Mouse (Mus musculus) lung, postnatal 4 days (tissue): ENCODE results near the gene Rrm1.
"Not testable (repeated sequence)": the region's sequence is repeated elsewhere in the genome, so short reads cannot be mapped to it uniquely, and the experiment has no call there.

ENCODE experiments used
- DNase-seq, 2 experiments: peaks; one replicate each; pipeline ENCODE4 v3.0.0; 2021

The Rrm1 gene

GRCm38 (mm10) chr7:102441657-102442391 lies at the start of gene Rrm1:
Gene Rrm1 (plus strand): TSS chr7:102441695.
- DNase-seq, result peak; percentile 95 to 96

- DNase-seq, result no peak
Observed at GRCm38 (mm10) chr7:102393898-102394297, 47.6 kb upstream of the Rrm1 start.

DNA sequence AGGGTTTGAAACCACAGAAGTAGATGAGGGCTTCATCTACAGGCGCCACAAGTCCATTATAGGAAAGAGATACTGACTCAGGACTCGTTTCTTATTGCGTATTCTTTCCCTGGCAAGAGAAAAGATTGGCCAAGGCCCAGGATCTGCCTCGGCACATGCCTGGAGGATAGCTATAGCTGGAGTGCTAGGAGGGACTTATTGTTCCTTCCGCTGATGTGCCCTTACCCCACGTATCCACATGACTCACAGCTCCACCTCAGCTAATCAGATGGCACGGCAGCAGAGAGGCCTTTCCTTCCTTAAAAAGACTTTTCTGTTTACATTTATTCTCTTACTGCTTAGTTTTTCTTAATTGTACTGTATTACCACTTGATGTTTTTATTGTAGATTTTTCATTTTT lies 45.6 kb upstream of the Rrm1 start:
- DNase-seq, result no peak

DNA sequence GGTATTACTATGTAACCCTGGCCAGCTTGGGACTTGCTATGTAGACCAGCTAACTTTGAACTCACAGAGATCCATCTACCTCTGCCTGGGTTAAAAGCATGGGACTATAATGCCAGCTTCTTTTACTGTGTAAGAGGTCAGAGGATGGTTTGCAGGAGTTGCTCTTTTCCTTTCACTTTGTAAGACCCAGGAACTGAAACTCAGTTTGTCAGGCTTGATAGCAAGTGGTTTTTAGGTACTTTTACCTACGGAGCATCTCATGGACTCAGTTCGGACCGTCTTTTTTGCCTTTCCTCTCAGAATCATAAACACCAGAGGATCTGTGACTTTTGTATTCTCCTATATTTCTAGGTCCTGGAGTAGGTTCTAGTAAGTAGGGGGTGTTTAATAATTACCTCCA lies 45.2 kb upstream of the Rrm1 start:
- no peak for DNase-seq

DNA sequence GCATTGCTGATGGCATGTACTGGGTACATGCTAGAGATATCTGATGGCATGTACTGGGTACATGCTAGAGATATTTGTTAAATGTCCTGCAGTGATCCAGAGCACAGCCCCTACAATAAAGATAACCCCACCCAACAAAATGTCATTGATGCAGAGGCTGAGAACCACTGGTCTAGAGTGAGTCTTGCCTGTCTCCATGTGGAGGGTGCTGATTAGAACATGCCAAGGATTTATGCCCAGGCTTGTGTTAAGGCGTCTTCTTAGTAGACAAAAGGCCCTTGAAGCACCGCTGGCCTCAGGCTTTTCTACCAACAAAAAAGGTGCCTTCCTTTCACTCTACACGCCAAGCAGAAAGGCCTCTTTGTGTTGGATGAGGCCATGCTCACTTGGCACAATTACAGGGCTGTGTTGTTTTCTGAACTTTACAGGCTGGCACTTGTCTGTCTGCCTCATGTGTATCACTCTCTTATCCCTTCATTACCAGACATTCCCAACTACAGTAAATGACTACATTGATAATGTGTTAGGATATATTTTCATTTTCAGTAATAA lies 42.2 kb upstream of the Rrm1 start:
- no peak for DNase-seq

GRCm38 (mm10) chr7:102404118-102404517 lies 37.4 kb upstream of the Rrm1 start:
- no peak for DNase-seq

- no peak for DNase-seq
Observed at GRCm38 (mm10) chr7:102407440-102407839, 34.1 kb upstream of the Rrm1 start.

DNA sequence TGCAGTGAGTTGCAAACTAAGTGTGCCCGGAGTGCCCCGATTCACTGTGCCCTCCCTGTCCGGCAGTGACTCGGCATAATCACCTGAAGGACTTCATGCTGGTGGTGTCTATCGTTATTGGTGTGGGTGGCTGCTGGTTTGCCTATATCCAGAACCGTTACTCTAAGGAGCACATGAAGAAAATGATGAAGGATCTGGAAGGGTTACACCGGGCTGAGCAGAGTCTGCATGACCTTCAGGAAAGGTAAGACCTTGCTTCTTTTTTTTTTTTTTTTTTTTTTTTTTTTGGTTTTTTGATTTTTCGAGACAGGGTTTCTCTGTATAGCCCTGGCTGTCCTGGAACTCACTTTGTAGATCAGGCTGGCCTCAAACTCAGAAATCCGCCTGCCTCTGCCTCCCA lies 26.2 kb upstream of the Rrm1 start:
- DNase-seq, result not testable (repeated sequence)

DNA sequence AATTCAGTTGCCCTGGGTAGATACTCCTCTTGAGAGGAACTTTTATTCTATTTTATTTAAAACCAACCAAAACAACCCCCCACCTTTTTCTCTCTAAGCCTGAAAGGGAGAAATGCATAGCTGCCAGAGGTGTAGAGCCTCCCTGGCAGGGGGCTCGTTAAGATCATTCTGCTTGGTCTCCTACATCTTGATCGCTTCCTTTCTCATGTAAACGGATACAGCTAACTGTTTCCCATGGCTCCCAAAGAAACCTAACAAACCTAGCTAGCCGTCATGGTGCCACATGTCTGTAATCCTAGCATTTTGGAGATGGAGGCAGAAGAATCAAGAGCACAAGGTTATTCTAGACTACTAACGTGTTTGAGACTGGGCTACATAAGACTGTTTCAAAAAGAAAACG lies 25.7 kb upstream of the Rrm1 start:
- no peak for DNase-seq

DNA sequence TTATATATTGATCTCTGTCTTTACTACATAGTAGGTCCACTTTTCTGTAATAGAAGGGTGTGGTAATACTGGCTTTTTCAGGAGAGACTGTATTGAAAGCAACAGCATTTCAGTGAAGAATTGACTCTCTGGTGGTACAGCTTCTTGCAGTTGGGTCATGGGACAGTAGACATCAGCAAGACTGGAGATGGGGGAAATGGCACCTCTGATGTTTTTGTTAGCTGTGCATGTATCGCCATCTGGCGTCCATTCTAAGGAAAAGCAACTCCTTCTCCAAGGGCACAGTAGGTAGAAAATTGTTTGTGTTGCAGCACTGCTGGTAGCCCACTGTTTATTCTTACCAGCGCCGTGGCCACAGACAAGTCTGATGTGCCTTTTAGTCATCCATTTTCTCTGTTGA lies 24.1 kb upstream of the Rrm1 start:
- peak; percentile 34 to 67 for DNase-seq

- no peak for DNase-seq
Observed at GRCm38 (mm10) chr7:102422036-102422435, 19.5 kb upstream of the Rrm1 start.

- no peak for DNase-seq
Observed at GRCm38 (mm10) chr7:102425933-102426685, 15.4 kb upstream of the Rrm1 start.

DNA sequence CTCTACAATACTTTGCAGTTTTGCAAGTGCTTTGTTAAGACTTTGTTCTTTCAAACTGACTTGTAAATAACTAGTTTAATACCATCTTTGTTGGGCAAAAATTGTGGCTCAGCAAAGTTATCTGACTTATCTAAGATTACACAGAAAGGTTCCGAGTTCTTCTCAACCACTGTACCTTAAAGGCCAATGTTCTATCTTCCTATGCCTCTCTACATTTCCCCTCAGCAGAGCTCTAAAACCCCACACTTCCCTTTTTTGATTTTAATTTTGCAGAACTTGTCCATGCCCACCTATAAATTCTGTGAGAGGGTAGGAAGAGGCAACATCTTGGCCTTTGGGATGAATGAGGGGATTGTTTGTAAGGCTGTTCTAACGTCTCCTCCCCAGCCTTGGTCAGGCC lies 7.2 kb upstream of the Rrm1 start:
- DNase-seq, result no peak

DNA sequence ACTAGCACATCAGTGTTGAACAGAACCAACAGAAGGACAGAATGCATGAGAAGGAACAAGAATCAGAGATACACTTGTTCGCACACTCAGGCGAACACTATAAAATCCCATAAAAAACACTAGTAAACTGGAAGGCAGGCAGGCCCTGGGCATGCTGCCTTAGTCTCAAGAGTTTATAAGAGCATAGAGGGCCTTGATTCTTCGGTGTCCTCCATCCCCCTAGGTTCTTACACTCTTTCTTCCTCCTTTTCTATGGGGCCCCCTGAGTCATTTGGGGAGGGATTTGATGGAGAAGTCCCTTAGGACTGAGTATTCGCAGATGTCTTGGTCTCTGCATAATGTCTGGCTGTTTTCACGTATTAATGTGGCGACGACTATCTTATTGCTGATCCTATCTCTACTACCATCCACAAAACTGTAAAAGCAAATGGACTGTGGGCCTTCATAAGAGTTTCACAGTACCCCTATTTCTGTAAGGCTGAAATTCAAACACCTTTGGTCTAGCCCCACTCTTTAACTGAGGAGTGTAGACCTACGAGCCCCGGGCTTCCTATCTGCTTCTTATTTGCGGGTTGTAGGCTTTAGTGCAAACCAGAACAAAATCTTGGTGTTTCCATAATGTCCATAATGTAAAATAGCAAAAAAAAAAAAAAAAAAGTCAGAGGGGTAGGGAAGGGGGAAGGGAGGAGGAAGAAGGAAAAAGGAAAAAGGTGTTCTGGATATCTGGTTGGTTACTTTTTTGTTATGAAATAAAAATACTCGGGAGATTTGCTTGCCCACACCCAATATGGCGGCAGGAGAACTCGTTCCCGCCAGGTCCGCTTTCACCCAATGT lies 456 bp upstream of the Rrm1 start:
- DNase-seq, result no peak

GRCm38 (mm10) chr7:102442432-102442831 lies 937 bp downstream of the Rrm1 start:
- no peak for DNase-seq

GRCm38 (mm10) chr7:102444301-102444700 lies 2.8 kb downstream of the Rrm1 start:
- no peak for DNase-seq

DNA sequence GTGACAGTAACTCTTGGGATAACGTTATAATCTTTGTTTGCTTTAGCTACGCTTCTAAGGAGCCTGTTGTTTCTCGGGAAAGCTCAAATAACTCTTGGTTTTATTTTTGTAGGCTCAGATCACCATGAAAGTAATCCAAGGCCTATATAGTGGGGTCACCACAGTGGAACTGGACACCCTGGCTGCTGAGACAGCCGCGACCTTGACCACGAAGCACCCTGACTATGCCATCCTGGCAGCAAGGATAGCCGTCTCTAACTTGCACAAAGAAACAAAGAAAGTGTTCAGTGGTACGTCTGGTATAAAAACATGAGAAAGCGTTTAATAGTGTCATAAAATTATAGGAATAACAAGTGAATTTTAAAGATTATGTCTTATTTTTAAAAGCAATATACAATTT lies 4.9 kb downstream of the Rrm1 start:
- DNase-seq, result no peak

- DNase-seq, result no peak
Observed at GRCm38 (mm10) chr7:102458618-102459380, 17.3 kb downstream of the Rrm1 start.

DNA sequence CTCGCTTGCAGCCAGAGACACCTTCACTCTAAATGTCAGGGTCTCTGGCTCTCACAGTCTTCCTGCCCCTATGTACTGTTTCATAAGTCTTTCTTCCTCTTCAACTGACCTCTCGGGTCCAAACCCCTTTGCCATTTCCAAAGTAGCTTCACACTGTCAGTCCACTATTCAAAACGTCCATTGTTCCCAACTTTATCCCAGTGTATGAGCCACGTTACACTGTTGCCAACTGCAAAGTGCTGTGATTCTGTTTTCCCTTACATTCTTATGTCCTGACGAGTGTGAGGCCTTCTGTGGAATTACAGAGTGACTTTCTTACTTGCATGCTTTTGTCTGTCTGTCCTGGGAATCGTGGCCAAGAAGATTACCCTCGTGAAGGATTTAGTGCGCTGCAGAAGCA lies 26.1 kb downstream of the Rrm1 start:
- DNase-seq, result no peak

DNA sequence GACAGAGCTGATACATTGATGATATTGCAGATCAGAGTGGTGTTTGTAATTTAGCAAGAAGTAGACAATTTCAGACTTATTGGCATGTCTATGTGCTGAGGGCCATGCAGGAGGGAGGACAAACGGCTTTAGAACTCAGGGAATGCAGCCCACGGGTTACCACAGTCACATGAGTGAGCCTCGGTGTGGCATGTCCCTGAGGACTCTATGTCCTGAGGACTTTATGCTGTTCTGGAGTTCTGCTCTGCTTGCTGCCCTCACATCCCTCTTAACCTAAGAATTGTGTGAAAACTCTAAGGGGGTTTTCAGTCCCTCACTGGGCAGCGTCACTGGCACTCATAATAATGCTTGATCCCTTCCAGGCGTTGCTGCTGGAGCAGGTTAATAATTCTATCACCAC lies 31.2 kb downstream of the Rrm1 start:
- DNase-seq, result no peak

GRCm38 (mm10) chr7:102476601-102477000 lies 35.1 kb downstream of the Rrm1 start:
- no peak for DNase-seq

GRCm38 (mm10) chr7:102477377-102477776 lies 35.9 kb downstream of the Rrm1 start:
- DNase-seq, result no peak

- no peak for DNase-seq
Observed at GRCm38 (mm10) chr7:102478425-102478824, 36.9 kb downstream of the Rrm1 start.
